Mouse (Mus musculus) MEL-GATA-1-ER (cell line): ENCODE data around the gene Ufd1.
"Not testable (repeated sequence)": the region's sequence is repeated elsewhere in the genome, so short reads cannot be mapped to it uniquely, and the experiment has no call there.

Experiments used
- DNase-seq: peaks from one replicate; pipeline ENCODE4 v3.0.0-alpha.2; 2012; ENCODE audit warnings: low read depth; ENCODE audit errors: extremely low read depth

Gene Ufd1

DNA sequence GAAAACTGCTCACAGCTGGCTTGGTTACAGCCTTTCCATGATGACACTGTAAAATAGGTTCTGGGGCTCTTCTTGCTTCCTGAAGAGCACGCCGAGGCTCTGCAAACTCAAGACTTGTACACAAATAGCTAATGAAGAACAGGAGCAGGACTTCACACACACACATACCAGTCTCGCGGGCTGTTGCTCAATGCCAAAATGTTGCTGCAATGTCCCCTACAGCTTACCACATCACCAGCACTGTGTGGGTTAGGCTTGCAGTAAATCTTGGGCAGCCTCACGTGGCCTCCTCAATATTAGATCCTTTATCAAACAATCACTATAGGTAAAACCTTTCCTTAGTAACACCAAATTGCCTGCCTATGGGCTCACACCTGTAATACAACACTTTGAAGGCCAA is 2.6 kb upstream of the Ufd1 start:
- no peak for DNase-seq

DNA sequence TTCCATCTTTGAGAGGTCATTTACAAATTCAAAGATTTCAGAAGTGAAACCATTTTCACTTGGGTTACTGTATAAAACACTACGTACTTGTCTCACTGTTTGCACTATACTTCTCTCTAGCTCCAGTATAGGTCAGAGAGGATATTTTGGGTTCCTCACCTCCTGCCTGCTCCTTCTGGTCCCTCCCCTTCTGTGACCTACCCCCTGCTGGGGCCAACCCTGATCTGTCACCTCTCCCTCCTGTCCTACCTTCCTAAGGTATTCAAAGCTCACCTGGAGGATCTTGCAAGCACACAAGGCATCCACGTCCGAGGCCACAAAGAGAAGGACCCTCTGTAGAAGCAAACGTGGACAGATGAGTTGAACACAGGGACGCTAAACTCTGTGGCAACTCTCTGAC is 547 bp upstream of the Ufd1 start:
- DNase-seq, result no peak

DNA sequence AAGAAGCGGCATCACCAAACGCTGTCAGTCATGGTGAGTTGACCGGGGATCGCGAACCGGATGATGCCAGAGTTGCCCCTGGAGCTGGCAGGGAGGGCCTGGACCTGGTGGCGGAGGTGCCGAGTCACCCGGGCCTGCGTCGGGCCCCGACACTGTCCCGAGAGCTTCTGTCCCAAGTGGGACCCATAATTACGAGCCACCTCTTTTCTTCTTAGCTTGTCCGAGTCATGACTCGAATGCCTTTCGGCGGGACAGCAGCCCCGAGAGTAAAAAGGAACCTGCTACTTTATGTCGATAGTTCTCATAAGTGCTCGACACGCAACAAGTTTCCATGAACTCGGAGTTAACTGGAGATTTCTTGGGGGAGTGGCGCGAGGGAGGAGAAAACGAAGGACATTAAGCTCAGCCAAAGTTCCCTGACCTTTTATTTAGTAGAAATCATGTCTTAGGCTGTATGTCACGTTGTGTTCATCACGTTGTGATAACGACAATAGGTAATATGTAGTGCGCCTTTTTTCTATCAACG is 869 bp downstream of the Ufd1 start:
- DNase-seq, result no peak

DNA sequence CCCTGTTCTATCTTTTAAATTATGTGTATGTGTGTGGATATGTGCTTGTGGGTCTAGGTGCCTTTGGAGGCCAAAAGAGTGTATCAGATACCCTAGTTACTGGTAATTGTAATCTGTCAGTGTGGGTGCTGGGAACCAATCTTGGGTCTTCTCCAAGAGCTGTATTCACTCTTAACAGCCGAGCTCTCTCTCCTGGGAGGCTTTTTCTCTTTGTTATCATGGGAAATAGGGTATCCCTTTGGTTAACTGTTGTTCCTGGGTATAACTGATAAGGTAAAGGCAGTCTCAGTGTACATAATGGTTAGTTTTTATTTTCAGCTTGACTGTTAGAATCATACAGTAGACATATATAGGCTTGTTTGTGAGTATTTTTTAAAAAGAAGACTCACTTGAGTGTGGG is 10.8 kb downstream of the Ufd1 start:
- peak; percentile 20 for DNase-seq

DNA sequence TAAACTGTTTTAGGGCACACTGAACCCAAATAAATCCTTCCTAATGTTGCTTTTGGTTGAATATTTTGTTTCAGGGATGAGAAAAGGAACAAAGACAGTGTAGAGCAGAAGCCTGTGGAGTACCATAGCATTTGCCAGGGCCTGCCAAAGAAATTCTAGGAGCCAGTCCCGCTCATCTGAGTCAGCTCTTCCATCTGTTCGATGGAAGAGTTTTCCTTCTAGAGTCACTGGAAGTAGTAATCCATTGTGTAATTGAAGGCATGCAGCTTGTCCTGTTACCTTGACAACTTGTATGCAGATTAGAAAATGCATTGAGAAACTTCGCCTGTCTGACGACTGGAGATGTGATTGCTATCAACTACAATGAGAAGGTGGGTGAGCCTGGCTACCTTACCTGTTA is 11.3 kb downstream of the Ufd1 start:
- no peak for DNase-seq

DNA sequence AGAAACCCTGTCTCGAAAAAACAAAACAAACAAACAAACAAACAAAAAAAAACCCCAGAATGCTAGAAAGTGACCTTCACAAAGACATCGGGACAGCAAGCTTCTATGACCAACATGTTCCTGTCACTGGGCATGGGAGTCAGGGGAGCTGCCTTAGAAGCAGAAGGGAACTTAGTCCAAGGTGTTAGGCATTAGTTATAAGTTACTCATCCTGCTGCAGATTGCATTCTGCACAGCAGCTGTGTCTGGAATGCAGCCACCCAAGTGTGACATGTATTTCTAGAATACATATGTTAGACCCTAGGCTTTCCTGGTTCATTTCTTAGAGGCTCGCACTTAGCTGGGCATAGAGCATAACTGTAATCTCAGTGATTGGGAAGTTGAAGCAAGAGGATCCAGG is 17.1 kb downstream of the Ufd1 start:
- no peak for DNase-seq

DNA sequence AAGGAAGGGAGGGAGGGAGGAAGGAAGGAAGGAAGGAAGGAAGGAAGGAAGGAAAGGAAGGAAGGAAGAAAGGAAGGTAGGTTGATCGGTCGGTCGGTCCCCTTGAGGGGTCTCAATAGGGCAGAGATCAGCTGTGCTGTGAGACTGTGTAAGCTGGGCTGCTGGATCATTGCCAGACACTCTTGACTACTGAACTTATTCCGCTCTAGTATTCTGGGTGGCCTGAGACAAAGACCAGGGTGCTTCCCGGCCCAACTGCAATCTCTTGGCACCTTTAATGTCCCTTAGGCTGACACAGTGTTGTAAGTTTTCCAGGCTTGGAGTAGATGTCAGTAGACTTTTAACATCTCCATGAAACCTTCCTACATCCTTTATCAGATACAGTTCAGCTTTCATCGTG is 17.5 kb downstream of the Ufd1 start:
- DNase-seq, result no peak

DNA sequence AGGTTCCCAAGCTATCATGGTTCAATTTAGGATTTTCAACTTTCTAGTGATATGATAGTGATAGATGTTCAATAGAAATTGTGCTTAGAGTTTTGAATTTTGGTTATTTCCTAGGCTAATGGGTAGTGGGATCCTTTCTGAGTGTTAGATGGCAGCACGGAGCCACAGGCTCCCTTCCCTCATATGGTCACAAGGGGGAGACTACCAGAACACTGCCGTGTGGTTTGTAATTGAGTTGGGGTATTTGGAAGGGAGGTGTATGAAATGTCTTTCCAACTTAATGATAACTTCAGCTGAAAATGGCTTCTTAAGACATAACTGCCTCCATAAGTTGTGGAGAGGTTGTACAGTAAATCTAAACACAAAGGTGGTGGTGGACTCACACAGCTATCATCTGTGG is 21.9 kb downstream of the Ufd1 start:
- no peak for DNase-seq

DNA sequence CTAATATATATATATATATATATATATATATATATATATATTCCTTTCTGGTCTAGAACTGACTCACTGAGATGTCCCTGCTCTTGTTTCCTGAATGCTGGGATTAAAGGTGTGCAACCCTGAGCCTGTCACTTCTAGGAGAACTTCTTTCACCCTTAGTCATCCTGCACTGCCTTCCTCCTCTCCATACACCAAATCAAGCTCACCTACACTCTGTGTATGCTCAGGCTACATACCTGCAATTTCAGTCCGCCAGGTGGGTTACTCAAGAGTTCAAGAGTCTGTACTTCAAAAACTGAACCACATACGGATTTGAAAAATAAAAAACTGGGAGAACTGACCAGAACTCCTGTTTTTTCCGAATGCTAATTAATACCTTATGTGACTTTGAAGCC is 24.5 kb downstream of the Ufd1 start:
- DNase-seq, result no peak

DNA sequence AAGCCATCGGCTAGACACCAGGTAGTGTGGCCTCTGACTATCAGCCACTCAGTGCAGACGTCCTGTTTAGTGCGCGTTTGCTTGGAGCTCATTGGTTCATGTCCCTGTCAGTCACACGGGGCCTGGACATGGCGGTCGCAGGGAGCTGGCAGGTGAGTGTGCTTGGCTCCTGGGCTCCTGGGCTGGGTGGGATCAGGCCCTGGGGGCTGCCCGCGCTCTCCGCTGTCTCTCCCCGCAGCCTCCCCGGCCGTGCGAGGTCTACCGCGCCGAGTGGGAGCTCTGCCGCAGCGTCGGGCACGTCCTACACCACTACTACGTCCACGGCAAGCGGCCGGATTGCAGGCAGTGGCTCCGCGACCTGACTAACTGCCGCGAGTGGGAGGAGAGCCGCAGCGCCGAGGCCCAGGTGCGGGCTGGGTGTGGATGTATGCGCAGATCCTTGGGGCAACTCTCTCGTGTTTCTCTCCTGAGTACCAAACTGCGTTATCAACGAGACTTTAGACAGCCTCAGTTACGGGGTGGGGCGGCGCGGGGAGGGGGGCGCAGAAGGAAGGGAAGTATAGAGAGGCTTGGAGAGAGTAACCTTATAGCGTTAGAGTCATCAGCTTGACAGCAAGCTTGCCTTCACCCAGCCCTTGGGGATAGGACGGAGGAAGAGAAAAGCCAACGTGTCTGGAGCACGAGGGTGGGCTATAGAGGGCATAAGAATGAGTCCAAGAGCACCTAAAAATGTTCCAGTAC is 25.1 kb downstream of the Ufd1 start, which contains the start of the genes 2510002D24Rik and Gm28539:
TSS of gene 2510002D24Rik (plus strand) at position 111 of the 741 bp plus-strand sequence.
TSS of gene Gm28539 (plus strand) at position 117 of the 741 bp plus-strand sequence.
- peak; percentile 91 for DNase-seq

DNA sequence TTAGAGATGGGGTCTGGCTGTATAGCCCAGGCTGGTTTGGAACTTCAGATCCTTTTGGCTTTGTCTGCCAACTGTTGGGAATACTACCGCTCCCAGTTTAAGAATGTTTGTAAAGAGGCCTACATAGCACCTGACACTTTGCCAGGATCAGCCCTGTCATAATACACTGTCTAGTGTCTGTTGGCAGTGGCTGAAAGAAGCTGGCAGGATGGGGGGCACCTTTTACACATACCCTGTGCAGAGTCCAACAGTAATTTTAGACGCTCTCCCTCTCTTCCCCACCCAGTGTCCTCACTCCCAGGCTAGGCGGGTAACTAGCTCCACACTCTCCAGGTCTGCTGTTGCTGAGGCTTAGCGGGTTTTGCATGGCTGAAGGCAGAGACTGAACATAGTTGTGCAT is 26.8 kb downstream of the Ufd1 start:
- DNase-seq, result no peak

DNA sequence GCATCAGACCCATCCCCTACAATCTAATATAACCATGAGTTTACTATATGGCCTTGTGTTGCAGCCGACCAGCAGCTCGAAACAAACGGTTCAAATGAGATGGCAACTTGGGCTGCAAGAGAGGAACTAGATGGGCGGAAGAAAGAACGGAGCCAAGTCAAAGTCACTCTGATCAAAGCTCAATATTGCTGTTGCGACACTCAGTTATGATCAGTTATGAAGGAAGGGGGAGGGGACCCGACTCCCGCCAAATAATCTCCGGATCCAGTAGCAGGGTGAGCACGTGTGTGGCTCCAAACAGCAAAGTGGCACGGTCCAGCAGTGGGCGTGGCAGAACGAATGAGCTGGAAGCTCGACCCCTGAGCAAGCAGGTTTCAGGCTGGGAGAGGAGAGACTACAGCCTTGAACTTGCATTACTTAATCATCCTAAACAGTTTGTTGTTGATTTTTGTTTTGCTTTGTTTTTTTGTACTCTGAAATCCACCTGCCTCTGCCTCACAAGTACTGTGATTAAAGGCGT is 34.8 kb downstream of the Ufd1 start:
- DNase-seq, result no peak

DNA sequence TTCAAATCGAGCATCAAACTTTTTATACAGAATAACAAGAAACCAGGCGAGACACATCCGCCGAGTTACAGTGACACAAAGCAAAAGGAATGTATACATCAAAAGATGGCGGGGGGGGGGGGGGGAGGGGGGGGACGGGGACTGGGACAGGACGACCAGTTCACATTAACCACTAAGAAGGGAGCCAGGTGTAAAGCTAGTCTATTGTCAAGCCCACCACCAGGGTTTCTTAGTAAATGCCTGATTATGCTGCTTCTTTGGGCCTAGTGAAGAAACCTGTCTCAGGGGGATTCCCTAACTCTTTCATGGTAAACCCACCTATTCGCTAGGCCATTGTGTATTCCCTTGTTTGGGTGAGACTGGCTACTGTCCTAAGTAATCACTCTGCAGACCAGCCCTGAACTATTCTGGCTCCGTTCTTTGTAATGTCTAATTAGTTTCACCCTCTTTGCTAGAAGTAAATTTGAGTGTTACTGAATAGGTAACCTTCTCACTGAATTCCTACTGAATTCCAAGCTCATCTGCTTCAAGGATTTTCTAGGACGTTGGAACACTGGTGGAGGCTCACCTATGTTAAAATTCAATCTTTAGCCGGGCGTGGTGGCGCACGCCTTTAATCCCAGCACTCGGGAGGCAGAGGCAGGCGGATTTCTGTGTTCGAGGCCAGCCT is 38.1 kb downstream of the Ufd1 start:
- DNase-seq, result not testable (repeated sequence)

DNA sequence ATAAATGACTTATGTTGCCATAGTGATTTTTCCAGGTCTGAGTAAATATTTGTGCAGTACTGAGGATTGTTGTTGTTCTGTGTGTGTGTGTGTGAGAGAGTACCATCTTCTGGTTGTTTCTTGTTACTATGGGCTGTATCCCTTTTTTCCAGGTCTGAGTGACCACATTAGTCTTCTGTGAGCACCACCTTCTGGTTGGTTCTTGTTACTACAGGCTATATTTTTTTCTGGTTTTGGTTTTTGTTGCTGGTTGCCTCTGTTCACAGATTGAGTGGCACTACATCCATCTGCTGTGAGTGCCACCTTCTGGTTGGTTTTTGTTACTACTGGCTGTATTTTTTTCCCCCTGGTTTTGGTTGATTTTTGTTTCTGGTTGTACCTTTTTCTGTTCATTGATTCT is 47.0 kb downstream of the Ufd1 start:
- DNase-seq, result peak; percentile 56

DNA sequence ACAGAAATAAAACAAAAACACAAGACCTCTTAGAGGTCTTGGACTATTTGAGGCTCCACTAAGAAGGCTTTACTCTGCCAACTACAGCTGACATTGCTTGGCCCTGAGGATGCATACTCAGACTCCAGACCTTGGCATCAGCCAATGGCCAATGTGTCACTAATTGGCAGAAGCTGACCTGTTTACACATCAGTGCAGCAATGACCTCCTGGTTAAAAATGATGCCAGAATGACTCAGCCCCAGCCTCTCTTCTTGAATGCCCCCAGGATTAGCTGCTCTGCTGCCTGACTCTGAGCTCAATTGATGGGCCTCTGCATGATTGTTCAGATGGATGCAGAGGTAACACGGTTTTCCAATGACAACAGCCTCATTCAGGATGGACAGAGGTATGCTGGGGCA is 48.6 kb downstream of the Ufd1 start:
- no peak for DNase-seq

DNA sequence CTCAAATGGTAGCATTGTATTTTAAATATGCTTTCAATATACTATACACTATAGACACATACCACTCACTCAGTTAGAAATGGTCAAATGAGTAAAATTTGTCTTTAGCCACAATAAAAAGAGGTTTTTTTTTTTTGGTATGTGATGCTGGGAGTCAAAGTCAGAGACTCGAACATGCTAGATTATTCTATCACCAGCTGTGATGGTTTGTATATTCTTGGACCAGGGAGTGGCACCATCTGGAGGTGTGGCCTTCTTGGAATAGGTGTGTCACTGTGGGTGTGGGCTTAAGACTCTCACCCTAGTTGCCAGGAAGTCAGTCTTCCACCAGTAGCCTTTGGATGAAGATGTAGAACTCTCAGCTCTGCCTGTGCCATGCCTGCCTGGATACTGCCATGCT is 58.9 kb downstream of the Ufd1 start:
- DNase-seq, result not testable (repeated sequence)

DNA sequence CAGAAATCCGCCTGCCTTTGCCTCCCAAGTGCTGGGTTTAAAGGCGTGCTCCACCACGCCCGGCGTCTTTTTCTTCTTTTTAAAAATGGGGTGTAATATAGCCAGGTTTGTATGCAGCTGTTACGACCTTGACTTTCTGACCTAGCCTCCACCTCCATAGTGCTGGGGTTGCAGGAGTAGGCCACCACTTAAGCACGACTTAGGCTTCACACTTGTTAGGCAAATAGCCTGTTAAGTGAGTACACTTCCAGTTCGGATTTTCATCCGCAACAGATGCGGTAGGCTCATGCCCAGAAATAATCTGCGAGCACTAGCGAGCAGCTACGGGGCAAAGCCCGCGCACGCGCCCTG is 64.5 kb downstream of the Ufd1 start:
- no peak for DNase-seq

DNA sequence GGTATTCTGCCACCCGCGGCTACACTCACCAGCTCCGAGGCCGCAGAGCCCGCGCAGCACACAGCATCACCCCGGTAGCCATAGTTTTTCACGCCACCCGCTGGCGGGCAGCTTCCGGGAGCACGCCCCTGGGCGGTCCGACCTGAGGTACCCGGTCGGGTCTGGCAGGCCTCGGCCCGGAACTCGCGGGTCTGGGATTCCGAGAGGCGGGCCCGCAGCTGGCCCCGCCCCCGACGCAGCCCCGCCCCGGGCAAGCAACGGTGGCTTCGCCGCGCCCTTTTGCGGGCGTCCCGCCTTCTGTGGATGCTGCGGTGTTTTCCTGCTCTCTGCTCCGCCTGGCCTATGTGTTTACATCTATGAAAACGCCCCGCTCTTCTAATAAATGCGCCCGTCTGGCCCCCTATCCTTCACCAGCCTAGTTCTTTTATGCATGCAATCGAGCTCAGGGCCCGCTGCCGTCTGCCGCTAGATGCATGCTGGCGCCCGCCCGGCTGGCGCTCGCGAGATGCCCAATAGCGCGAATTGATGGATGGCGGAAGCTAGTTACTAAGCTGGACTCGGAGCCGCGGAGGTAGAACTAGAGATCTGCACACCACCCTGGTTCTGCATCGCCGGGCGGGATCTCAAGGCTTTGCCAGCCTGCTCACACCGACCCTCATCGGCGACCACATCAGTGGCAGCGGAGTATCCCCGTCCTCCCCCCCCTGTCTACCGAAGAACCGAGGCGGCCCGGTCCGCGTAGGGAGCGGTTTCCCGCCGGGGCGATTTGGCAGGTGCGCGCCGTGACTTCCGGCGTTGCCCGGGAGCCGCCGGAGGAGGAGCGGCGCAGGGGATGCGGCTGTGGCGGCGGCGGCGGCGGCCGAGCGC is 65.1 kb downstream of the Ufd1 start, which contains the start of the genes Mrpl40 and Hira:
TSS of gene Mrpl40 (minus strand) at position 421 of the 867 bp plus-strand sequence.
TSS of gene Hira (plus strand) at position 596 of the 867 bp plus-strand sequence.
- DNase-seq, result peak; percentile 85

DNA sequence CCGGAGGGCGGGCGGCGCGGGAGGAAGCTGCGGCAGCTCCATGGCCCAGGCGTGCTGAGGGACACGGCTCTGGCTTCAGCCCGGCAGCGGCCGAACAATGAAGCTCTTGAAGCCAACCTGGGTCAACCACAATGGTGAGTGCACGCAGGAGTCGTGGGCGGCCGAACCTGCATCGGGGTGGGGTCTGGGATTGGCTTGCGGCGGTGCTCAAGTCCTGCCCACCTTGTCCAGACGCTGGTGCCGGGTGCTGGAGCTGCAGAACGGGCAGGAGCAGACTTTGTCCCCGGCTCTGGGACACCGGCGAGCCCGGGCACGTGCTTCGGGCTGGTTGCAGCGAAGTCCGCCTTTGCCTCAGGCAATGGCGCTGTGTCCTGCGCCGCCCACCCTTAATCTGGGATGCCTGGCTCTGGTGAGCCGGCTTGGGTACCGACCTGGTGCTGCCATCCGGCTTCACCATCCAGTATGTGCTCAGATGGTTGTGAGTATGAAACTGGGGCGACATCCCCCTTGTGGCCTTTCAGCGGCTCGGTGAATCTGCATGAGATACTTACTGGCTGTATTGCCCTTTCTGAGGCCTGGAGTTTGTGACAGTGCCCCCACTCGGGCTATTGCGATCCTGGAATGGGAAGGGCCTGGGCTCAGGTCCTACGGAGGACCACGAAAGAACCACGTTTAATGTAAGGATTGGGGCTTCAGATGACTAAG is 66.0 kb downstream of the Ufd1 start:
- no peak for DNase-seq

DNA sequence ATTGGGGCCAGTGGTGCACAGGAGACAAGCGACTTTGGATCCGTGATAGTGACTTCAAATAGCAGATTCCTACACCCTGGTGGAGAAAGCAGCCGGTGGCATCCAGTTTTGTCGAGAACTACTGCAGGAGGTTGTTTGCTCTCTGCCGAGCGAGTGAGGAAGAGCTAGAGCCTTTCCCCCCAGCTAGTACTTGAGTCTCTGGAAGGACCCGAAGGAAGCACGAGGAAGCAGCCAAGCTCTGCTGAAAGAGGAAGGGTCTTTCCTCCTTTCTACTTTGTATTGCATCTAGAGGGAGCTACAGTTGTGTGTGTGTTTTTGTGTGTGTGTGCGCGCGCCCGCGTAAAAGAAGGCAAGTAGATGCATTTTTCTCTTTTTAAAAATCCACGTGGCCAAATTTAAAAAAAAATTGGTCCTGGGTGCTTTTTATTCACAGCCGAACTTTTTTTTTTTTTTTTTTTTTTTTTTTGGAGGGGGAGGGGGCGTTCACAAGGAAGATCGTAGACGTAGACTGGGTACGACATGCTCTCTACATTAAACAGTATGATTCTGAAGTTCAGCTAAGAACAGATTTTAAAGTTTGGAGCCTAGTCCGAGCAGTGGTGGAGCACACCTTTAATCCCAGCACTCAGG is 66.6 kb downstream of the Ufd1 start:
- peak; percentile 70 for DNase-seq
